Mouse (Mus musculus) cortical plate, adult 2 months (tissue): Measurements from ENCODE around the gene Cep78.

ENCODE experiments used
- CTCF ChIP-seq: fragments of 200-500 bp; IDR thresholded peaks from 2 replicates; pipeline ENCODE4 v1.5.1; 2011; ENCODE audit warnings: mild to moderate bottlenecking, control low read depth, low read length; ENCODE audit not compliant: insufficient read depth; ENCODE audit errors: extremely low read depth
- POLR2A ChIP-seq: fragments of 200-500 bp; IDR thresholded peaks from 2 replicates; pipeline ENCODE4 v1.6.1; 2011; ENCODE audit warnings: mild to moderate bottlenecking, low read length, control low read depth; ENCODE audit not compliant: insufficient read depth; ENCODE audit errors: extremely low read depth

GRCm38 (mm10) chr19:16031276-16031675, 46.5 kb upstream of the Cep78 start:
- TF ChIP-seq POLR2A (no peak), CTCF (no peak)
